Mouse (Mus musculus) limb, embryonic 12.5 days (tissue): Measurements from ENCODE around the gene Filip1. TPM values are rescaled to one million over a fixed set of nuclear protein-coding genes. Genes with fewer than 3 reads are reported as not detected.

ENCODE experiments used
- ATAC-seq: fragments of 200-750 bp; cut with Nextera tagmentation; 2 replicates; pipeline ENCODE4 v1.8.0; 2017; ENCODE audit warnings: low read depth, moderate TSS enrichment; ENCODE audit not compliant: insufficient number of reproducible peaks, insufficient read depth, low FRiP score, low TSS enrichment
- H3K27ac ChIP-seq: fragments of 300-500 bp; sonication (generic); 2 replicates; pipeline ENCODE4 v1.5.1; 2016; ENCODE audit warnings: mild to moderate bottlenecking, moderate library complexity
- H3K27me3 ChIP-seq: fragments of 300-500 bp; sonication (generic); 2 replicates; pipeline ENCODE4 v1.6.1; 2016; ENCODE audit warnings: mild to moderate bottlenecking, moderate library complexity
- H3K36me3 ChIP-seq: fragments of 300-500 bp; sonication (generic); 2 replicates; pipeline ENCODE4 v1.6.1; 2016; ENCODE audit warnings: mild to moderate bottlenecking, moderate library complexity
- H3K4me1 ChIP-seq: fragments of 300-500 bp; sonication (generic); replicated peaks from 2 replicates; pipeline ENCODE4 v1.6.1; 2016
- H3K4me2 ChIP-seq: fragments of 300-500 bp; sonication (generic); 2 replicates; pipeline ENCODE4 v1.6.1; 2016; ENCODE audit warnings: mild to moderate bottlenecking, moderate library complexity
- H3K4me3 ChIP-seq: fragments of 300-500 bp; sonication (generic); replicated peaks from 2 replicates; pipeline ENCODE4 v1.5.1; 2016; ENCODE audit warnings: mild to moderate bottlenecking
- H3K9ac ChIP-seq: fragments of 300-500 bp; sonication (generic); replicated peaks from 2 replicates; pipeline ENCODE4 v1.6.1; 2016; ENCODE audit warnings: mild to moderate bottlenecking, moderate library complexity
- H3K9me3 ChIP-seq: fragments of 300-500 bp; sonication (generic); 2 replicates; pipeline ENCODE4 v1.6.1; 2016; ENCODE audit warnings: mild to moderate bottlenecking, moderate library complexity
- WGBS: fragments of 180-500 bp; shearing (Covaris S2); methylation state at CpG from one replicate; pipeline ENCODE4 v1.1.7; 2016; 5-methylcytosine and 5-hydroxymethylcytosine counted together
- polyA plus RNA-seq: library from polyadenylated mRNA; unstranded; fragments of >200 nt; fragmentation: Nextera tagmentation; extraction: Ambion mirVana; gene quantifications from 2 replicates; pipeline ENCODE4 v1.2.1, GENCODE M21; 2016

The Filip1 gene
- polyA plus RNA-seq, 1 experiment from 2014 or later, result 1.6 TPM

DNA sequence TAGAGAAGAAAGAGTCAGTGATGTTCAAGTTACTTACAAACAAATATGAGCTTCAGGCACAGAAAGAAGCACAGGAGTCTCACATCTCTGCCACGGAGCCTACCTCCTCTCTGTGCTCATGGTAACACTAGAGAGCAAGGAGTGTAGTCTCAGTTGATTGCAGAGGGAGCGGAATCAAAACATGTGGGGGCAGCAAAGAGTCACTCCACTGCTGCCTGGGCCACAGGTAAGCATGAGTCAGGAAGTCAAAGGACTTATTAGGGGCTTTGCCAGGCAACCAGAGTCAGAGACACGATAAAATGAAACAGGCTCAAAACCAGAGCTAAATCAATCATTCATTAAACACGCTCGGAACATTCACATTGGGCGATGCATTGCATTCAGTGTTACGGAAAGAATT is 146.7 kb downstream of the Filip1 start:
- no peak overlapping the region for H3K4me3 ChIP-seq
- H3K27ac ChIP-seq, result no peak overlapping the region
- ATAC-seq, result no peak
- no peak overlapping the region for H3K4me2 ChIP-seq
- H3K27me3 ChIP-seq, result no peaks in the 10 kb centered on the region
- no peaks in the 10 kb centered on the region for H3K36me3 ChIP-seq
- no peaks in the 10 kb centered on the region for H3K4me1 ChIP-seq
- no peak overlapping the region for H3K9ac ChIP-seq
- H3K9me3 ChIP-seq, result no peaks in the 10 kb centered on the region
- WGBS, result 66% methylated on average over 7 of the region's 7 CpGs

DNA sequence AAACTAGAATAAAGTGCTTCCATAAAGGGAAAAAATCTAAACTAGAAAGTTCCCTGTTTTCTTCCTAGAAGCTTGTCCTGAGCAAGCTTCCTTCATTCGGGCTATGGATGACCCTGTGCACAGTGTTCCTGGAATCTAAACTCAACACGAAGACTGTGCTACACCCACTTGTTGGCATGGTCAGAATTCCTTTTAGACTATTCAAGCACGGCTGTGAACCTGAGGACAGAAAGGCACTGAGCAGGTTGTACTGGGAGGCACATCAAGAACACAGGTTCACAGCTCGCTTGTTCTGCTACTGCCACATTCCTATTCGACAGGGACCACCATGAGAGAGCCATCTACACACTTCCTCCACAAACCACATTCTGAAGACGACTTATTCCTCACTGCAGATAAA is 150.1 kb downstream of the Filip1 start:
- H3K9me3 ChIP-seq, result no peaks in the 10 kb centered on the region
- WGBS, result 83% methylated on average over 6 of the region's 6 CpGs
- ATAC-seq, result no peak
- no peak overlapping the region for H3K27ac ChIP-seq
- H3K4me1 ChIP-seq, result no peaks in the 10 kb centered on the region
- no peaks in the 10 kb centered on the region for H3K36me3 ChIP-seq
- H3K4me2 ChIP-seq, result no peak overlapping the region
- no peak overlapping the region for H3K9ac ChIP-seq
- H3K27me3 ChIP-seq, result no peaks in the 10 kb centered on the region
- H3K4me3 ChIP-seq, result no peak overlapping the region

GRCm38 (mm10) chr9:79847099-79847498 is 165.6 kb downstream of the Filip1 start:
- Histone ChIP-seq H3K9me3 (no peaks in the 10 kb centered on the region), H3K4me1 (no peaks in the 10 kb centered on the region), H3K9ac (no peak overlapping the region), H3K36me3 (no peaks in the 10 kb centered on the region), H3K4me2 (no peak overlapping the region), H3K27ac (no peak overlapping the region), H3K4me3 (no peak overlapping the region), H3K27me3 (no peaks in the 10 kb centered on the region)
- ATAC-seq, result no peak

GRCm38 (mm10) chr9:79842615-79843014 is 170.0 kb downstream of the Filip1 start:
- Histone ChIP-seq H3K4me2 (no peak overlapping the region), H3K27me3 (no peaks in the 10 kb centered on the region), H3K27ac (no peak overlapping the region), H3K4me1 (no peaks in the 10 kb centered on the region), H3K36me3 (no peaks in the 10 kb centered on the region), H3K4me3 (no peak overlapping the region), H3K9ac (no peak overlapping the region), H3K9me3 (no peaks in the 10 kb centered on the region)
- ATAC-seq, result no peak
- 87% methylated on average over 6 of the region's 6 CpGs for WGBS

GRCm38 (mm10) chr9:79842028-79842427 is 170.6 kb downstream of the Filip1 start:
- no peak for ATAC-seq
- Histone ChIP-seq H3K9ac (no peak overlapping the region), H3K4me1 (no peaks in the 10 kb centered on the region), H3K27me3 (no peaks in the 10 kb centered on the region), H3K36me3 (no peaks in the 10 kb centered on the region), H3K4me3 (no peak overlapping the region), H3K4me2 (no peak overlapping the region), H3K9me3 (no peaks in the 10 kb centered on the region), H3K27ac (no peak overlapping the region)

DNA sequence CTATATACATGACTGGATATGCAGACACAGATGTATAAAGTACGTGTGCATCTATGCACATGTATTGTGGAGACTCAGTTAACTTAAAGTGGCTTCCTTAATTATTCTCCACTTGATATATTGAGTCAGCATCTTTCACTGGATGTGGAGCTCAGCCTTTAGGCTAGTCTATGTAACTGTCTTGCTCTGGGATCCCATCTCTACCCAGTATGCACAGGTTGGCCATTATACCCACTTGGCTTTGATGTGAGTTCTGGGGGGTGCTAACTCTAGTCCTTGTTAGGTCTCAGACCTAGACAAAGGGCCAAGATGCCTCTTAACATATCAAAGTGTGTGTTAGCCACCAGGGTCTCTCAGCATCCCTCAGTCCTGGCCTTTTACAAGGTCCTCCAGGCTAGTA is 181.4 kb downstream of the Filip1 start:
- no peak overlapping the region for H3K4me3 ChIP-seq
- H3K27ac ChIP-seq, result no peak overlapping the region
- H3K4me2 ChIP-seq, result no peak overlapping the region
- no peak for ATAC-seq
- no peaks in the 10 kb centered on the region for H3K9me3 ChIP-seq
- H3K27me3 ChIP-seq, result no peaks in the 10 kb centered on the region
- WGBS, result 85% methylated on average over 1 of the region's 1 CpGs
- no peak overlapping the region for H3K9ac ChIP-seq
- no peaks in the 10 kb centered on the region for H3K36me3 ChIP-seq
- H3K4me1 ChIP-seq, result no peaks in the 10 kb centered on the region

DNA sequence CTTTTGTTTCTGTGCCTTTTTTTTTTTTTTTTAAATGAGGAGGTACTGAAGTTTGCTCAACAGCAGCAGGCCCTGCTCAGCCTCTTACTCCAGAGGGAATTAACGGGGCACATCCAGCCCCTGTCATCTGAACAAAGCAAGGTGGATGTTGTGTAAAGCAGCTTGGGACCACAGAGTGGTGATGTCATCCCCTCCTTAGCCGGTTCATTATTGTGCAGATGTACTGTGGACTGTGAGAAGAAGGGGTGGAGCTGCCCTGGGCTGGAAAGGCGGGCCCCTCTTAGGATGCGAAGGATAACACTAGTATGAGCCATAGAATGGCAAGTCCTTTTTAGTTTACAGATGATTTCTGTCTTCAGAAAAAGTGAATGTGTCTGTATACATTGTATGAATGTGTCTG is 181.8 kb downstream of the Filip1 start:
- H3K4me3 ChIP-seq, result no peak overlapping the region
- 43% methylated on average over 4 of the region's 4 CpGs for WGBS
- H3K4me1 ChIP-seq, result no peaks in the 10 kb centered on the region
- H3K27me3 ChIP-seq, result no peaks in the 10 kb centered on the region
- ATAC-seq, result no peak
- H3K9me3 ChIP-seq, result no peaks in the 10 kb centered on the region
- H3K27ac ChIP-seq, result no peak overlapping the region
- no peak overlapping the region for H3K9ac ChIP-seq
- H3K36me3 ChIP-seq, result no peaks in the 10 kb centered on the region
- H3K4me2 ChIP-seq, result no peak overlapping the region

DNA sequence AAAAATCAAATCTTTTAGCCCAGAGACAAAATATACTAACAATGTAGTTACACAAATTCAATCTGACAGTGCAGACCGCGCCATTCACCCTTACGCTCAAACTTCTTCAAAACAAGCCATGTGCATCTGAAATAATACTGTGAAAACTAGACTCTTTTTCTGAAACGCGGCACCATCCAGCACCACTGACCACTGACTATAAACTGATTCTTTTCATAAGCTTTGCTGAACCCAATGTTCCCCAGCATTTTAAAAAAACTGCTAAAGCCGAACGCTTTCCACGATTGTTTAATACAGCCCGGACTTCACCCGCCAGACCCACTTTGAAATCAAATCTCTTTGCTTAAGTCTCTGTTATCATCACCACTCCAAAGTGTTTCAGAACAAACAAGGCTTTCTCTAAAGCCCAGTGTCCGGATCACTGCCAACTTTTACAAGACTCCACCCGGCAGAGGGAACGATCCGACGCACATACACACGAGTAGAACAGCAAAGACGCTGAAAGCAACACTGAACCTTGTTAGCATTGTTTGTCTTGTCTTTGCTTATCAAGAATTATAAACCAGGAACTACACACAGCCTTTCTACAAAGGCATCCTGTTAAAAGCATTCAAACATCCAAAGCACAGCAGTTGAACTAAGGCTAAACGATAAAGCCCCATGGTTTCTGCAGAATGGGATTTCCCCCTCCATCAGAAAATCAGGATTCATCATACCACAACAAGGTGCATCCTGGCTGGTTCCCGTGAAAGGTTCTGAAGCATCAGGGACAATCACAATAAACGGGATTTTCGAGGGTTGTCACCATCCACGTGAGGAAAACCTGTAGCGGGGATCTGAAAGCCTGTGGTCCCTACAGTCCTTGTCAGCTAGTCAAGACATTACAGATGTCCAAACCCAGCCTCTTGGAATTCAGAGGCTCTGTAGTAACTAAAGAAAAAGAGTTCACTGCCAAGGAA is 182.5 kb downstream of the Filip1 start:
- no peaks in the 10 kb centered on the region for H3K36me3 ChIP-seq
- H3K4me1 ChIP-seq, result no peaks in the 10 kb centered on the region
- H3K9me3 ChIP-seq, result no peaks in the 10 kb centered on the region
- H3K4me2 ChIP-seq, result no peak overlapping the region
- H3K4me3 ChIP-seq, result no peak overlapping the region
- H3K27ac ChIP-seq, result no peak overlapping the region
- no peak overlapping the region for H3K9ac ChIP-seq
- no peak for ATAC-seq
- 83% methylated on average over 23 of the region's 23 CpGs for WGBS
- H3K27me3 ChIP-seq, result no peaks in the 10 kb centered on the region

- 76% methylated on average over 2 of the region's 2 CpGs for WGBS
Observed at GRCm38 (mm10) chr9:79827072-79827471, 185.6 kb downstream of the Filip1 start.

DNA sequence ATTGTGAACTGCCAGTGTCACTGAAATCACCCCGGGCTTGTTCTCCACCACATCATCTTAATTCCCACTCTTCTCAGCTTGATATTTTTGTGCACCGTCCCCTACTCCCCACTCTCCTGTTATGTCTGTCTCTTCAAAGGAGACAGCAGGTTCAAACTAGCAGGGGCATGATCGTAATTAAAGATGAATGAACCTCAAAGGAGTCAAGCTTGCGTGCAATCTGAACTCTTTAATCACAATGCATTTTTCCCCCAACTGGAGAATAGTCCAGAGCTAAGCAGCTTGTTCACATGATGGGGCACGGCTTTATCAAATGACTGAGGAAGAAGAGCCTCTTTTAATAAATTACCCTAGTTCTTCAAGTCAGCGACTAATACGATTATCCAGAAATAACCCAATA is 187.1 kb downstream of the Filip1 start:
- WGBS, result 80% methylated on average over 7 of the region's 7 CpGs
- no peaks in the 10 kb centered on the region for H3K4me1 ChIP-seq
- ATAC-seq, result no peak

More at GRCm38 (mm10) chr9:79827072-79827471, 185.6 kb downstream of the Filip1 start:
- no peaks in the 10 kb centered on the region for H3K4me1 ChIP-seq
- no peaks in the 10 kb centered on the region for H3K36me3 ChIP-seq
- H3K4me3 ChIP-seq, result no peak overlapping the region
- no peaks in the 10 kb centered on the region for H3K27me3 ChIP-seq
- no peak for ATAC-seq
- H3K4me2 ChIP-seq, result no peak overlapping the region
- H3K9me3 ChIP-seq, result no peaks in the 10 kb centered on the region
- no peak overlapping the region for H3K27ac ChIP-seq
- H3K9ac ChIP-seq, result no peak overlapping the region

GRCm38 (mm10) chr9:79823856-79824255 is 188.8 kb downstream of the Filip1 start:
- no peaks in the 10 kb centered on the region for H3K9me3 ChIP-seq
- WGBS, result 68% methylated on average over 2 of the region's 2 CpGs

More for the DNA sequence above, 187.1 kb downstream of the Filip1 start:
- no peak overlapping the region for H3K4me3 ChIP-seq
- H3K36me3 ChIP-seq, result no peaks in the 10 kb centered on the region
- no peaks in the 10 kb centered on the region for H3K9me3 ChIP-seq
- H3K9ac ChIP-seq, result no peak overlapping the region
- no peak overlapping the region for H3K27ac ChIP-seq
- no peaks in the 10 kb centered on the region for H3K27me3 ChIP-seq
- H3K4me2 ChIP-seq, result no peak overlapping the region

DNA sequence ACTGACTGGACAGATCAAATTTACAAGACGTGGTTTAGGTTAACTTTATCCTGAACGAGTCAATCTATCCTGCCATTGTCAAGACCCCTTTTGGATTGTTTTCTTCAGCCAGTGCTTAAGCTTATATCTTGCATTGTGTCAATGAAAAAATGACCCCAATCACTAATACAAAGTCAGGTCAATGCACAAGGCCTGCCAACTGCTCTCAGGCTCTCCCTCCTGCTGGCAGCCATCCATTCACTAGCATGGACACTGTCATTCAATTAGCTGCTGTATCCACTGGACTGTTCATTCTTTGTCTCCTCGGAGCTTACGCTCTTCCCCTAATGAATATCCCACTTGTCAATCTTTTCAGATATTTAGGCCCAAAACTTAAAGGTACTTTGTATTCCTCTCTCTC is 189.2 kb downstream of the Filip1 start:
- no peak for ATAC-seq

More at GRCm38 (mm10) chr9:79823856-79824255, 188.8 kb downstream of the Filip1 start:
- Histone ChIP-seq H3K36me3 (no peaks in the 10 kb centered on the region), H3K27me3 (no peaks in the 10 kb centered on the region), H3K4me1 (no peaks in the 10 kb centered on the region), H3K9ac (no peak overlapping the region), H3K27ac (no peak overlapping the region), H3K4me3 (no peak overlapping the region), H3K4me2 (no peak overlapping the region)
- ATAC-seq, result no peak

More for the DNA sequence above, 189.2 kb downstream of the Filip1 start:
- Histone ChIP-seq H3K4me2 (no peak overlapping the region), H3K4me3 (no peak overlapping the region), H3K27ac (no peak overlapping the region), H3K27me3 (no peaks in the 10 kb centered on the region), H3K9me3 (0 out of 2 replicates have a peak, but pooled peaks cover 4% of the 10 kb centered on the region), H3K9ac (no peak overlapping the region), H3K4me1 (no peaks in the 10 kb centered on the region), H3K36me3 (no peaks in the 10 kb centered on the region)
- WGBS, result 82% methylated on average over 4 of the region's 4 CpGs
